Mouse (Mus musculus) heart, embryonic 11.5 days (tissue): ENCODE measurements at regions not wholly inside any gene's neighbourhood (a gene's known extent, or its start where the extent isn't known, plus 50 kb on each side); places are given as distances from the start of the nearest gene placed in this dataset.

Source experiments
- ATAC-seq: fragments of 200-750 bp; cut with Nextera tagmentation; replicated peaks from 2 replicates; pipeline ENCODE4 v1.8.0; 2017; ENCODE audit warnings: moderate library complexity; ENCODE audit not compliant: insufficient number of reproducible peaks, low FRiP score, low TSS enrichment
- H3K27ac ChIP-seq: fragments of 300-500 bp; sonication (generic); 2 replicates; pipeline ENCODE4 v1.5.1; 2014; ENCODE audit warnings: mild to moderate bottlenecking, low read depth, low read length
- H3K27me3 ChIP-seq: fragments of 300-500 bp; sonication (generic); 2 replicates; pipeline ENCODE4 v1.6.1; 2014; ENCODE audit warnings: mild to moderate bottlenecking, low read length, mixed read lengths; ENCODE audit not compliant: control insufficient read depth, insufficient read depth
- H3K36me3 ChIP-seq: fragments of 300-500 bp; sonication (generic); 2 replicates; pipeline ENCODE4 v1.6.1; 2014; ENCODE audit warnings: mild to moderate bottlenecking, low read length, moderate library complexity, mixed read lengths; ENCODE audit not compliant: control insufficient read depth, insufficient read depth
- H3K4me1 ChIP-seq: fragments of 300-500 bp; sonication (generic); 2 replicates; pipeline ENCODE4 v1.6.1; 2014; ENCODE audit warnings: low read length; ENCODE audit not compliant: control insufficient read depth, insufficient read depth
- H3K4me2 ChIP-seq: fragments of 300-500 bp; sonication (generic); 2 replicates; pipeline ENCODE4 v1.6.1; 2014; ENCODE audit warnings: mild to moderate bottlenecking, moderate library complexity
- H3K4me3 ChIP-seq: fragments of 300-500 bp; sonication (generic); 2 replicates; pipeline ENCODE4 v1.5.1; 2014; ENCODE audit warnings: low read depth, low read length
- H3K9ac ChIP-seq: fragments of 300-500 bp; sonication (generic); 2 replicates; pipeline ENCODE4 v1.6.1; 2014; ENCODE audit warnings: mild to moderate bottlenecking, low read depth, low read length, moderate library complexity
- H3K9me3 ChIP-seq: fragments of 300-500 bp; sonication (generic); replicated peaks from 2 replicates; pipeline ENCODE4 v1.6.1; 2016; ENCODE audit warnings: low read length; ENCODE audit not compliant: control insufficient read depth
- WGBS: fragments of 180-500 bp; shearing (Covaris S2); extraction: QIAGEN DNeasy Blood & Tissue Kit; methylation state at CpG from one replicate; pipeline ENCODE4 v1.1.7; 2014; ENCODE audit not compliant: insufficient replicate concordance; 5-methylcytosine and 5-hydroxymethylcytosine counted together

GRCm38 (mm10) chr13:38281712-38282111 lies 63.2 kb upstream of the Bmp6 start:
- no peak overlapping the region for H3K9ac ChIP-seq
- ATAC-seq, result no peak
- 82% methylated on average over 5 of the region's 5 CpGs for WGBS

GRCm38 (mm10) chr13:38287960-38288359 lies 56.9 kb upstream of the Bmp6 start:
- Histone ChIP-seq H3K4me1 (peaks cover 6% of the 10 kb centered on the region; the same call in 1 of the 2 replicates), H3K9ac (no peak overlapping the region), H3K4me3 (no peak overlapping the region), H3K27me3 (no peaks in the 10 kb centered on the region), H3K27ac (no peak overlapping the region), H3K36me3 (no peaks in the 10 kb centered on the region), H3K4me2 (no peak overlapping the region), H3K9me3 (peaks cover 4% of the 10 kb centered on the region)
- WGBS, result 85% methylated on average over 3 of the region's 3 CpGs
- no peak for ATAC-seq

More at GRCm38 (mm10) chr13:38281712-38282111, 63.2 kb upstream of the Bmp6 start:
- no peak overlapping the region for H3K4me3 ChIP-seq
- peaks cover 4% of the 10 kb centered on the region for H3K9me3 ChIP-seq
- no peaks in the 10 kb centered on the region for H3K27me3 ChIP-seq
- no peak overlapping the region for H3K4me2 ChIP-seq
- H3K4me1 ChIP-seq, result no peaks in the 10 kb centered on the region
- H3K36me3 ChIP-seq, result no peaks in the 10 kb centered on the region
- H3K27ac ChIP-seq, result no peak overlapping the region

- peaks cover 6% of the 10 kb centered on the region; the same call in 1 of the 2 replicates for H3K4me1 ChIP-seq
- no peaks in the 10 kb centered on the region for H3K36me3 ChIP-seq
- 71% methylated on average over 14 of the region's 14 CpGs for WGBS
- H3K9ac ChIP-seq, result no peak overlapping the region
- no peak overlapping the region for H3K27ac ChIP-seq
- H3K4me2 ChIP-seq, result no peak overlapping the region
- peaks cover 4% of the 10 kb centered on the region for H3K9me3 ChIP-seq
- no peak overlapping the region for H3K4me3 ChIP-seq
- no peaks in the 10 kb centered on the region for H3K27me3 ChIP-seq
- no peak for ATAC-seq
Observed at GRCm38 (mm10) chr13:38288572-38289440, 56.1 kb upstream of the Bmp6 start.

GRCm38 (mm10) chr13:38290287-38290941 lies 54.5 kb upstream of the Bmp6 start:
- ATAC-seq, result 0 out of 2 replicates have a peak, but pooled peaks have one; percentile 52
- H3K4me2 ChIP-seq, result peak overlapping the region; percentile 44
- H3K4me3 ChIP-seq, result no peak overlapping the region
- H3K36me3 ChIP-seq, result no peaks in the 10 kb centered on the region
- H3K9ac ChIP-seq, result peak overlapping the region; percentile 43; the same call in 1 of the 2 replicates
- H3K9me3 ChIP-seq, result peaks cover 4% of the 10 kb centered on the region
- no peak overlapping the region for H3K27ac ChIP-seq
- peaks cover 6% of the 10 kb centered on the region; the same call in 1 of the 2 replicates for H3K4me1 ChIP-seq
- 33% methylated on average over 20 of the region's 21 CpGs for WGBS
- H3K27me3 ChIP-seq, result no peaks in the 10 kb centered on the region

GRCm38 (mm10) chr13:38291487-38291886 lies 53.4 kb upstream of the Bmp6 start:
- no peaks in the 10 kb centered on the region for H3K9me3 ChIP-seq
- H3K27ac ChIP-seq, result no peak overlapping the region
- H3K4me2 ChIP-seq, result no peak overlapping the region
- H3K27me3 ChIP-seq, result no peaks in the 10 kb centered on the region
- ATAC-seq, result no peak
- H3K4me3 ChIP-seq, result no peak overlapping the region
- 82% methylated on average over 4 of the region's 4 CpGs for WGBS
- no peak overlapping the region for H3K9ac ChIP-seq
- H3K36me3 ChIP-seq, result no peaks in the 10 kb centered on the region
- peaks cover 6% of the 10 kb centered on the region; the same call in 1 of the 2 replicates for H3K4me1 ChIP-seq
